Mouse (Mus musculus) lung, postnatal 14 days (tissue): ENCODE results near the gene Oxa1l.

Experiments used
- DNase-seq: peaks from one replicate; pipeline ENCODE4 v3.0.0; 2021

The Oxa1l gene

DNA sequence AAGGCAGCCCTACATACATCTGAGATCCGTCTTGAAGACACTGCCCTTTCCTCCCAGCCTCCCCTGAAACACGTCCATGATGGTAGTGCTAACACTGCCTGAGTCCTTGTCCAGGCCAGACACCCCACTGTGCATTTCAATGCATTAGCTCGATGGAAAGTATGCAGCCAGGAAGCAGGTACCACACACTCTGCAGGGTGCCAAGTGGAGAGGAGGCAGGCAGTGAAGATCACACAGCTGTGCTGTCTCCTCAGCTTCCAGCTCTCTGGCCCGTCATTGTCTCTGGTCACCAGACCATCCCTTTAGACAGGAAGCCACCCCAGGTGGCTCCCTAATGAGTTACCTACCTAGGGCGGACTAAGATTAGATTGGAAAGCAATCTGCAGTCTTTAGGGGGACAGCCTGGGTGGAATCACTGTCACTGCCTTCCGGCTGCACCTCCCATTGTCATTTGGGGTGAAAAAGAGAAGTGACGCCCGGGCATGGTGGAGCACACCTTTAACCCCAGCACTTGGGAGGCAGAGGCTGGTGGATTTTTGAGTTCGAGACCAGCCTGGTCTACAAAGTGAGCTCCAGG, 51.5 kb downstream of the Oxa1l start:
- no peak for DNase-seq

DNA sequence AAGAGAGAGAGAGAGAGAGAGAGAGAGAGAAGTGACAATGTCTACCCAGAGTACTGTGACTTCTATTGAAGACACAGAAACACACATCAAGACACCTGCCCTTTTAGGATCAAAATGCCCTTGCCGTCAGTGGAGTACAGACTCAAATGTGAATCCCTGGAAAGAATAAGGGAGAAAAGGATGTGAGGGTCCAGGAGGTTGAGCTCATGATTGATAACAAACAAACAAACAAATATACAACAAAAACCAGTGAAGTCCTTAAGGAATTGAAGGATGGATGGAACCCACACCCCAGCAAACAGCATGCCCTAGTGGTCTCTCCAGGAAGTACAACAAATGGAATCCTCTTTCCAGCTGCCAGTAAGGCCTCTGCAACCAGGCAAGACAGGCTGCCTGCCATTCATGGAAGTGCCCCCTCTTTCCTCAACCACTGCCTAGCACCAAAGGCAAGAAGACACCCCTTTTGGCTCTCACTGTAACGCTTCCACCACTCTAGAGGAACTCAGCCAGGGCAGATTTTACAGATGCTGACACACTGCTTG, 52.1 kb downstream of the Oxa1l start:
- peak; percentile 81 for DNase-seq

DNA sequence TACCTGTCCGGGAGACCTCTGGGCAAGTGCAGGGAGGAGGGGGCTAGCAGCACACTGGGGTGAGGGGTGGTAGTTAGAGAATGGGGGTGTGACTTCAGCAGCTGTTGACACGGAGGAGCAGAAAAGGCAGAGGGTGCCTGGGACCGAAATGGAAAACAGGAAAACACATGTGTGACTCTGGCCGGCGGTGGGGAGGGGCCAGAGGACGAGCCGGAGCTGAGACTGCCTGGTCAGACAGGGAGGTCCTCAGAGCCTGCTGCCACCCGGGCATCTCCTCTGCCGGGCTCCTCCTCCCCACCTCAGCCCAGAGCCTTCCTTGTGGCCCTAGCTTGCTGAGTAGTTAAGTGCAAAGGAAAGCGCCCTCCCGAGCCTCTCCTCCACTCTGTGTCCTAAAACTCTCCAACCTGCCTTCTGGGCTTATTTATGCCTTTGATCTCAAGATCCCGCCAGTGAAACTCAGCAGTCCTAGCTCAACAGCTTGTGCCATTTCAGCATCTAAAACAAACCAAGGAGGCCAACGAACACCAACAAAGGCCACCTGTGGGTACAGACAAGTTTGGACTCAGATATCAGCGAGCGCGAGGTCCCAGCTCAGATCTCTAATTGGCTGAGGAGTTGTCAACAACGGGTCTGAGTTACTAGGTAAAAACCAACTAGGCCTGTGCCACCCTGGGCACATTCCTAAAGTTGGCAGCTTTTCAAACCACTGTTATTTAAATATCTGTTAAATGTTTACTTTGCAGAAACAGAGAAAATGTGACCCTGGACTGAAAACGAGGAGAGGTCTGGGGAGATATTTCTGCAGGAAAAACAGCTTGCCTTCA, 53.5 kb downstream of the Oxa1l start:
- DNase-seq, result no peak

DNA sequence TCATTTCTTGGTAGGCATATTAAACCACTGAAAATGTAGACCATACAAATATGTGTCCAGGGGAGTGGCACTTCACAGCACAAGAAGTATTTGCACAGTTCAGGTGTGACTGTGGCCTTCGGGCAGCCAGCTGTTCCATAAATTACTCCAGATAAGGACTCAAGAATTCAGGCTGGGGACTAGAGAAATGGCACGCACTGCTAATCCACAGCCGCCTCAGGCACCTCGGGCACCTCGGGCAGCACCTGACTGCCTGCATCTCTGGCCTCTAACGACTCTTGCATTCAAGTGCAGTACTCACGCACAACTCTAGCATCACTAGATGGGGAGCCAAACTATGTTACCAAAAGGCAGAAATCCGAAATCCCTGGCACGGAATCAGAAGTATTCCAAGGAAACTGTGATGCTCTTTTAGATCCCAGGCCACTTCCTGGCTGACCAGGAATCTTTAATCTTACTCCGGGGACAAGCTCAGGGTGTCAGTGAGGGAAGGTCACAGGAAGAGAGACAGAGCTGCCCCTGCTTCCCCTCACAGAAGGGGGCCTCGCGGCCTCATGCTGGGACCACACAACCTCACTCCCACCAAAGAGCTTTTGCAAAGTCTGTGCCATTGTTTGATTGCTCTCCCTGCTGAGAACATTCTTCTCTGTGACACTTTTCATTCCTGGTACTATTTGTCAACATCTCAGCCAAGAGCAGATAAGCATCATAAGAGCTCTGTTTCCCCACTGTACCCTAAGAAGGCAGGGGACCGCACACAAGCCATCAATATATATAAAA, 54.8 kb downstream of the Oxa1l start:
- DNase-seq, result no peak

DNA sequence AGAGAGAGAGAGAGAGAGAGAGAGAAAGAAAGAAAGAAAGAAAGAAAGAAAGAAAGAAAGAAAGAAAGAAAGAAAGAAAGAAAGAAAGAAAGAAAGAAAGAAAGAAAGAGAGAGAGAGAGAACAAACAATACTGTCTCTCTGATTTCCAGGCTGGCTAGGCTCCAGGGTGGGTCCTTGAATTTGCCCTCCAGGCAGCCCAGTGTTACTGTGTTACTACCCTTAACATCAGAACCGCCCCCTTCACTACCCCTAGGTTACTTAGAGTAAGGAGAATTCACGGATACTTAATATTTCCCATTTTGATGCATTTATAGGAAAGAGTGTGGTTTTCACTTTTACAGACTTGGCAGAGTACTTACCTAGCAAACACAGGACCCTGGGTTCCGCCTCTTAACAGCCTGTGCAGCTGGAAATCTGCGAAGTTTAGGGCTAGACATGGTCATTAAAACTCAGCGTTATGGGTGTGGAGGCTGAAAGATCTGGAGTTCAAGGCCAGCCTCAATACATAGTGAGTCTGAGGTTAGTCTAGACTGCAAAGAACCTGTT, 55.7 kb downstream of the Oxa1l start:
- no peak for DNase-seq

DNA sequence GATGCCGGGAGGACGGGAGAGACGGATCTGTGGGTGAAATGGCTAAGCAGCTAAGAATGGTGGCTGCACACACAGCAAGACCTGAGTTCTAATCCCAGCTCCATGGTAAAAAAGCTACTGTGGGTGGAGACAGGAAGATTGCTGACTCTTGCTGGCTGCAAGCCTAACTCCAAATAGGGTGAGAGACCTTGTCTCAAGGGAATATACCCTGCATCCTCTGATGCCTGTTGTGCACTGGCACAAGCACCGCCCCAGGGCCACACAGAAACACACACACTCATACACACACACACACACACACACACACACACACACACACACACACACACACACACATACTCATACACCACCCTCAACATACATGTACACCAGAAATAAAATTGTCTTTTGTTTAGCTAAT, 56.2 kb downstream of the Oxa1l start:
- no peak for DNase-seq

DNA sequence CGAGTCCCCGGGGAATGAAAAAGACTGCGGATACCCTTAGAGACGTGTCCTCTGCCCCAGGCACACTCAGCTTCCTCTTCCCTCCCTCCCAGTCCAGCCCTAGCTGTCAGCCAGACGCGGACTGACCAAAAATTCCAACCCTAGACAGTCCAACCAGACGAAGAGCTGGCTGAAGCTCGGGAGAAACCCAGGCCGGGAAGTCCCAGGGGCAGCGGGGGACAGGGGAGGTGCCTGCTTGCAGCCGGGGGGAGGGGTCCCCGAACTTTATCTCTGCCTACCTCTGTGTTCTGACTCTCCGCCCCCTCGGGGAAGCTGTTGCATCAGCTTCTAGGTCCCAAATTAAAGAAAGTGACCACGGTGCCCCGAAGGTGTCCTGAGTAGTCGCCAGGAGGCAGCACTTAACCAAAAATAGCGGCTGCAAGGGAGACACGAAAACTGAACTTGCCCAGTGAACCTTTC, 57.0 kb downstream of the Oxa1l start, which contains the start of gene Slc7a7:
Gene Slc7a7, minus strand, starts transcription at position 158 of the 459 bp plus-strand sequence.
- DNase-seq, result no peak
